Mouse (Mus musculus) C2C12 (cell line): Measurements from ENCODE around the gene Ces3b. TPM values are rescaled to one million over a fixed set of nuclear protein-coding genes. Genes with fewer than 3 reads are reported as not detected.
"Not testable (repeated sequence)": the region's sequence is repeated elsewhere in the genome, so short reads cannot be mapped to it uniquely, and the experiment has no call there.

Experiments used
- H3K27me3 ChIP-seq: one replicate; pipeline ENCODE4 v1.6.1; 2011; ENCODE audit not compliant: control insufficient read depth, insufficient read depth, insufficient read length
- H3K36me3 ChIP-seq: one replicate; pipeline ENCODE4 v1.6.1; 2011; ENCODE audit not compliant: control insufficient read depth, insufficient read depth
- H3K4me3 ChIP-seq: one replicate; pipeline ENCODE4 v1.5.1; 2011; ENCODE audit warnings: mild to moderate bottlenecking, control low read depth; ENCODE audit not compliant: poor library complexity, insufficient read depth, severe bottlenecking
- H3K79me2 ChIP-seq: one replicate; pipeline ENCODE4 v1.6.1; 2011; ENCODE audit not compliant: control insufficient read depth, insufficient read depth
- H3K79me3 ChIP-seq: one replicate; pipeline ENCODE4 v1.6.1; 2011; ENCODE audit warnings: low read depth, control low read depth
- H3ac ChIP-seq: one replicate; pipeline ENCODE3; 2011; ENCODE audit warnings: low read depth; ENCODE audit not compliant: control insufficient read depth, insufficient read length
- CEBPB ChIP-seq: IDR thresholded peaks from one replicate; pipeline ENCODE4 v1.6.1; 2011; ENCODE audit warnings: low read depth, mild to moderate bottlenecking, control low read depth, moderate library complexity
- CTCF ChIP-seq: IDR thresholded peaks from one replicate; pipeline ENCODE4 v1.5.1; 2011; ENCODE audit not compliant: control insufficient read depth, insufficient read depth, insufficient read length
- FOSL1 ChIP-seq: IDR thresholded peaks from one replicate; pipeline ENCODE4 v1.8.0; 2011; ENCODE audit warnings: mild to moderate bottlenecking, low read length; ENCODE audit not compliant: poor library complexity, insufficient read depth, severe bottlenecking
- MAX ChIP-seq: IDR thresholded peaks from one replicate; pipeline ENCODE4 v1.6.1; 2011; ENCODE audit warnings: mild to moderate bottlenecking, control low read depth
- MYOD1 ChIP-seq: IDR thresholded peaks from one replicate; pipeline ENCODE4 v1.6.1; 2011; ENCODE audit warnings: low read depth; ENCODE audit not compliant: control insufficient read depth, insufficient read length
- MYOG ChIP-seq: IDR thresholded peaks from one replicate; pipeline ENCODE4 v1.6.1; 2011; ENCODE audit not compliant: control insufficient read depth, insufficient read length; ENCODE audit errors: extremely low read depth
- USF1 ChIP-seq: IDR thresholded peaks from one replicate; pipeline ENCODE4 v1.6.1; 2011; ENCODE audit warnings: low read depth, mild to moderate bottlenecking, control low read depth, moderate library complexity
- polyA plus RNA-seq: library from polyadenylated mRNA; unstranded; fragments of >200 nt; fragmentation: generic; extraction: Trizol; gene quantifications from one replicate; pipeline ENCODE4 v1.2.1, GENCODE M21; 2012; ENCODE audit warnings: missing spikeins

Gene Ces3b
- polyA plus RNA-seq, 1 experiment, result not detected

DNA sequence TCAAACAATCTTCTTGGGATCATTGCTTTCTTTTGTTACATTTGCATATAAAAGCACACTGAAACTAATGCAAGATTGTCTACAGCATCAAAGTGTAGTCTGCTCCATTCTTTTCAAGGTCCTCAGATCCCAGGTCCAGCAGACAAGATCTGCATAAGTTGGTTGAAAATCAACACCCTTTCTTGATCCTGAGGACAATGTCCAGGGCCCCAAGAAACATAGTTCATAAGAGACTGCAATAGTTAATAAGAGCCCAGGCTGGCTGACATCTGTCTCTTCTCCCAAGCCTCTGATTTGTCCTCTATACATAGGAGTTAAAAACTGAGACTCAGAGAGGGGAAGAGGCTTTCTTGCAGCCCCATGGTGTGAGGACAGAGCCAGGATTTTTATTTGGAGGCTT is 14.6 kb upstream of the Ces3b start:
- H3K36me3 ChIP-seq, result no peaks in the 10 kb centered on the region
- TF ChIP-seq MYOD1 (no peak), CTCF (no peak), MAX (no peak), CEBPB (no peak)

DNA sequence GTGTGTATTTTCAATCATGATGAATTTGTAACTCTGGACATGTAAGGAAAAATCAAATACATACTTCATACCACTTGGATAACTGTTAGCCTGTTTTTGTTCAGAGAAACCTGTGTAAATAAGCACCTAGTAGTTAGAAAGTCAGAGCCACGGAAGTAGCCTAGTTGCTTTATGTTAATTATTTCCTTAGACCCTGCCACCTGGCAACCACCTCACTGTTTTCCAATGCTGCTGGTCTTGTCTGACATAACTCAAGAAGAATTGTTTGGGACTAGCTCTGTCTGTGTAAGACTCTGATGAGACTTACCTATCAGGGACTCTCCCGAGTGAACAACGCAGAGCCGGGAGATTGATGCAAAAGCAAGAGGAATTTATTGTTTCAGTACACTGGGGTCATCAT is 7.0 kb upstream of the Ces3b start:
- Histone ChIP-seq H3K27me3 (peaks cover 4% of the 10 kb centered on the region), H3K36me3 (no peaks in the 10 kb centered on the region), H3K79me2 (no peaks in the 10 kb centered on the region), H3K4me3 (no peak overlapping the region), H3K79me3 (no peaks in the 10 kb centered on the region), H3ac (no peak overlapping the region)
- TF ChIP-seq CTCF, result no peak
- TF ChIP-seq MYOG, result no peak
- TF ChIP-seq FOSL1, result no peak
- TF ChIP-seq CEBPB, result no peak
- TF ChIP-seq MAX, result no peak
- TF ChIP-seq USF1, result no peak
- TF ChIP-seq MYOD1, result no peak

More for the DNA sequence above, 14.6 kb upstream of the Ces3b start:
- Histone ChIP-seq H3K79me2 (no peaks in the 10 kb centered on the region), H3K27me3 (peaks cover 4% of the 10 kb centered on the region), H3ac (no peak overlapping the region), H3K79me3 (no peaks in the 10 kb centered on the region), H3K4me3 (no peak overlapping the region)

GRCm38 (mm10) chr8:105077071-105077470 is 6.5 kb upstream of the Ces3b start:
- Histone ChIP-seq H3K36me3 (no peaks in the 10 kb centered on the region), H3K79me3 (no peaks in the 10 kb centered on the region), H3K79me2 (no peaks in the 10 kb centered on the region), H3K27me3 (peaks cover 4% of the 10 kb centered on the region), H3ac (no peak overlapping the region), H3K4me3 (no peak overlapping the region)
- TF ChIP-seq USF1 (no peak), MYOG (no peak), FOSL1 (no peak), CEBPB (no peak), CTCF (no peak), MYOD1 (no peak), MAX (no peak)

DNA sequence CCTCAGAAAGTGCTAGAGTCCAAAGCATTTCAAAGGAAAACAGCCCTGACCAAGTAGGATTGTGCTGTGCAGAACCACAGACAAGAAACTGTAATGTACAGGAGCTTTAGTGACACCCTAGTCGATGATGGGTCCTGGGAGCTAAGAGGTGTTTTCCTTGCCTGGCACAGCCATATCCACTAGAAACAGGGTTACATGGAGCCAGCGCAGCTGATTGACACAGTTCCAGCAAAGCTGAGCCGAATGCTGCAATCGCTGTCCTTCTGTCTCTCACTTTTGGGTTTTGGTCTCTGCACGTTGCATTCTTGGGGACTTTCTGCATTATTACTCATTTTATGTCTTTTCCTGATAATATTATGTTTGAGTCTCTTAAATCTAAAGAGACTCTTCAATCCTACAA is 5.0 kb upstream of the Ces3b start:
- H3ac ChIP-seq, result no peak overlapping the region
- H3K36me3 ChIP-seq, result no peaks in the 10 kb centered on the region
- peaks cover 4% of the 10 kb centered on the region for H3K27me3 ChIP-seq
- H3K79me3 ChIP-seq, result no peaks in the 10 kb centered on the region
- no peaks in the 10 kb centered on the region for H3K79me2 ChIP-seq
- no peak overlapping the region for H3K4me3 ChIP-seq
- TF ChIP-seq MYOD1 (no peak), CEBPB (no peak), USF1 (no peak), FOSL1 (no peak), CTCF (no peak), MAX (no peak), MYOG (no peak)

DNA sequence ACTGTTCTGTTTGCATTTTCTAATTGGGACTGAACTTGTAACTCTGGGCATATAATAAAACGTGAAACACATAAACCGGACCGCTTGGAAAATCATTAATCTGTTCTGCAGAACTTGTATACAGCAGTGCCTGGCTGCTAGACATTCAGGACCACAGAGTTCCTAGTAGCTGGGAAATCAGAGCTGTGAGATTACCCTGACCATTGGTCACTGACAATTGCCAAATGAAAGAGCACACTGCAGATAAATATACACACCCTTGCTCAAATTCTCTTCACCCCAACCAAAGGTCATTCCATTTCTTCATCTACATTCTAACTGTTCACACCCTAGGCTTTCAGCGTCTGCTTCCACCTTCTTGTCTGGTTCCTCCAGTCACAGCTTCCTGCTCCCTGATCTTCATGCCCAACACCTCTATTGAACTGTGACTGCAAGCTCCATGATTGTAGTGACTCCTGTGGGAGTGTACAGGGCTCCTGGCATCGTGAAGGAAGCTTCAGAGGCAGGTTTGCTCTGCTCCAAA is 2.7 kb upstream of the Ces3b start:
- Histone ChIP-seq H3K27me3 (peaks cover 4% of the 10 kb centered on the region), H3K4me3 (no peak overlapping the region), H3K36me3 (no peaks in the 10 kb centered on the region), H3K79me3 (no peaks in the 10 kb centered on the region), H3ac (no peak overlapping the region), H3K79me2 (no peaks in the 10 kb centered on the region)
- TF ChIP-seq MYOG, result no peak
- no peak for TF ChIP-seq CTCF
- no peak for TF ChIP-seq MYOD1
- no peak for TF ChIP-seq FOSL1
- TF ChIP-seq MAX, result no peak
- TF ChIP-seq CEBPB, result no peak

- H3K27me3 ChIP-seq, result peaks cover 11% of the 10 kb centered on the region
- not testable (repeated sequence) for H3K79me3 ChIP-seq, H3K36me3 ChIP-seq, H3ac ChIP-seq, H3K79me2 ChIP-seq, H3K4me3 ChIP-seq
These were observed 4.6 kb downstream of the Ces3b start for GRCm38 (mm10) chr8:105088166-105088565.
